Mouse (Mus musculus) CD4-positive, CD25-positive, alpha-beta regulatory T cell, adult 2 months (primary cell): Measurements from ENCODE around the gene Rasl10b.

ENCODE experiments used
- DNase-seq: peaks from one replicate; pipeline ENCODE4 v3.0.0-alpha.2; 2012; ENCODE audit warnings: low read depth, low spot score

Gene Rasl10b

DNA sequence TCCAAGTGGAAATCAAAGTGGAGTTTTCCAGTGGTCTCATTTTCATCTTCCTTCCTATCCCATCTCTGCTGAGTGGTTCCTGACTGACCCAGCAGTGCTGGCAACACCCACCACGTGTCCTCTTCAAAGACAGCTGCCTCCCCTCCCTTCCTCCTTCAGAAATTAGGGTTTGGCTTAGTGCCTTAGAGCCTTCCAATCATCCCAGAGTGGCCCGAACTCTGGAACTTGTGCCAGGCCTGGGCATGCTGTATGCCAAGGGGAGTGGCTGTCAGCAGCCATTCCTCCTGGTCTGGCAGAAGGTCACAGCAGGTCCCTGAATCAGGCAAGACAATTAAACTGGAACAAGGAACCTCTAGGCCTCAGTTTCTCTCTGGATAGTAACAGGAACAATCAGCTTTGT is 57.0 kb downstream of the Rasl10b start:
- no peak for DNase-seq

DNA sequence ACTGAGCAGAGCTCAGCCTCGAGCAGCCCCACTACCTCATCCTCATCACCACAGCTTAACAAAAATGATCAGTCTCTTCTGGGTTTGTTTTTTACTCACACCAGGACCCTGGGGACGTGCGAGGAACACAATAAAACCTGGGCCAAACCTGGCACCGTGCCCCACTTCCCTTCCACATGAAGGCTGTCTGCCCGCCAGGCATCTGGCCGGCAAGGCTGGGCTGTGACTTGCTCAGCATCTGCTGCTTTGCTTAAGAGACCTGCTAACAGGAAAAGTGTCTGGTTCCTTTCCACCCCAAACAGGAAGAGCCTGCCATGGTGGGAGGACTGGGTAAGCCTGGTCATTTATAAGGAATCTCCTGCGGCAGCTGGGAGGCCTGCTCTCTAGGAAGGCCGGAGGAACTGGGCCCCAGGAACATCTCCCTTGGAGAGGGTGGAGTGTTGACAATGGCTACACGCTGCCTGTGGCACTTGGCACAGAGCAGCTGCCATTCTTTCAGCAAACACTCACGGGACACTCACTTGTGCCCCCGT is 58.2 kb downstream of the Rasl10b start:
- no peak for DNase-seq

DNA sequence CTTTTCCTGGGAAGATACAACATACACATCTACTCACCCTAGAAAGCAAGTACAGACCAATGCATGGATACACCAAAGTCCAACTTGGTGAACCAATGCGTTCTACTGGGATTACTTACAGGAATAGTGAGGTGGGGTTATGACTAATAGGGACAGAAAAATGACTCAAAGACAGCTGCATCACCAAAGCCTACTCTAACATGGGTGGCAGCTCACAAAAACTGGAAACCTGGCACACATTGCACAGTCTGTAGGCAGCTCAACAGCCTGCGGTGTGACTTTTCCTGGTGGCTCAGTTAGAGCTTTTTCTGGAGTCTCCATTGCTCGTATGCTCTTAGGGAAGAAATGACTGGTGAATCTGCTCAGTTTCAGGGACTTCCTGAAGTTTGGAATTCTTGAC is 59.8 kb downstream of the Rasl10b start:
- DNase-seq = no peak
